Mouse (Mus musculus) lung, postnatal 36 days (tissue): Measurements from ENCODE around the gene Lrriq1.

Experiments
- DNase-seq: peaks from one replicate; pipeline ENCODE4 v3.0.0; 2022; ENCODE audit warnings: mixed read lengths

Gene Lrriq1

GRCm38 (mm10) chr10:103235707-103236459 lies at the start of gene Lrriq1:
Gene Lrriq1 (minus strand): TSS chr10:103236322.
- DNase-seq: peak; percentile 59

GRCm38 (mm10) chr10:103253842-103254803 lies 18.0 kb upstream of the Lrriq1 start:
- DNase-seq: peak; percentile 37

GRCm38 (mm10) chr10:103236460-103236772 lies 294 bp upstream of the Lrriq1 start:
- DNase-seq: no peak

GRCm38 (mm10) chr10:103226646-103227045 lies 9.5 kb downstream of the Lrriq1 start:
- no peak for DNase-seq

GRCm38 (mm10) chr10:103194655-103195328 lies 41.3 kb downstream of the Lrriq1 start:
- peak; percentile 3 for DNase-seq

GRCm38 (mm10) chr10:103145769-103146379 lies 90.2 kb downstream of the Lrriq1 start:
- DNase-seq: no peak

- DNase-seq: no peak
Measured at GRCm38 (mm10) chr10:103144927-103145768, 91.0 kb downstream of the Lrriq1 start.

- no peak for DNase-seq
Measured at GRCm38 (mm10) chr10:103142526-103142925, 93.6 kb downstream of the Lrriq1 start.

- no peak for DNase-seq
Measured at GRCm38 (mm10) chr10:103141532-103141931, 94.6 kb downstream of the Lrriq1 start.

- no peak for DNase-seq
Measured at GRCm38 (mm10) chr10:103140609-103141008, 95.5 kb downstream of the Lrriq1 start.

- no peak for DNase-seq
Measured at GRCm38 (mm10) chr10:103114629-103115028, 121.5 kb downstream of the Lrriq1 start.

- no peak for DNase-seq
Measured at GRCm38 (mm10) chr10:103108090-103108489, 128.0 kb downstream of the Lrriq1 start.

- no peak for DNase-seq
Measured at GRCm38 (mm10) chr10:103086101-103086500, 150.0 kb downstream of the Lrriq1 start.

- DNase-seq: no peak
Measured at GRCm38 (mm10) chr10:103049593-103049992, 186.5 kb downstream of the Lrriq1 start.

- DNase-seq: no peak
Measured at GRCm38 (mm10) chr10:103046623-103047022, 189.5 kb downstream of the Lrriq1 start.

GRCm38 (mm10) chr10:103045019-103045418 lies 191.1 kb downstream of the Lrriq1 start:
- no peak for DNase-seq

GRCm38 (mm10) chr10:103035002-103035640 lies 201.0 kb downstream of the Lrriq1 start:
- DNase-seq: no peak

- DNase-seq: no peak
Measured at GRCm38 (mm10) chr10:103030931-103031330, 205.2 kb downstream of the Lrriq1 start.

GRCm38 (mm10) chr10:103029730-103030490 lies 206.2 kb downstream of the Lrriq1 start, which contains the start of gene Alx1:
Gene Alx1 (minus strand): TSS chr10:103030215.
- no peak for DNase-seq

- no peak for DNase-seq
Measured at GRCm38 (mm10) chr10:103029132-103029729, 206.9 kb downstream of the Lrriq1 start.
